Mouse (Mus musculus): Measurements from ENCODE around the gene Flna.
"Not testable (repeated sequence)": the region's sequence is repeated elsewhere in the genome, so short reads cannot be mapped to it uniquely, and the experiment has no call there.

The Flna gene

DNA sequence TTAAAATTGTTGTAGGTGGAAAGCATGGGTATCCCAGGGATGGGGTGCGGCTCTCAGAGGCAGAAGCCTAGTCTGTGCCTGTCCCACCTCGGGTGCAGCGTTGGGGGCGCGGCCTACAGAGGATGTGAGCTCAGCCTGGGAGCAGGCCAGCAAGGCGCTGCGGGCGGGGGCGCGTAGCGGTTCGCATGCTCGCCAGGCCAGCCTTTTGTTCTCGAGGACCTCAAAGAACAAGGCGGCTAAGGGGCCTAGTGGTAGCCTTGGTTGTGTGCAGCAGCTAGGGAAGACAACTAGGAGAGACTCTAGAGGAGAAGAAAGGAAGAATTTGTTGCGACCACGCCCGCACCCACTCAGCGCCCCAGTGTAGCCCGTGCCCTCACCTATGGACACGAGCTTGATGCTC is 3.9 kb downstream of the Flna start:
- DNase-seq = peak; percentile 82

DNA sequence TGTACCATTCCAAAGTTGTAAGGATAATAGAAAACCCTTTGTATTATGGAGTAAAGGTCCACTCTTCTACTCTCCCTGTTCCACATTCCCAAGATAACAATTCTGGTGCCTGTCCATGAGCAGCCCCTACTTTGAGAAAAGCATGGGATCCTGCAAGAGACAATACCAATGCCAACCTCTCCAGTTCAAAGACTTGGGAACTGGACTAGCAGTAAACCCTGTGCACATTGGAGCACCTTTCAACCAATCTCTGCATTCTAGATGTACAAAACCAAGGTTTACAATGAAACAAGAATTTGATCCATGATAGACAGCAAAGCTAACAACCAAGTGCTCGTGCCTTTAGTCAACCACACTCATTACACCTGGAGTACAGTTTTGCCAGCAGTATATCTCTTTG is 4.5 kb downstream of the Flna start:
- DNase-seq = no peak

DNA sequence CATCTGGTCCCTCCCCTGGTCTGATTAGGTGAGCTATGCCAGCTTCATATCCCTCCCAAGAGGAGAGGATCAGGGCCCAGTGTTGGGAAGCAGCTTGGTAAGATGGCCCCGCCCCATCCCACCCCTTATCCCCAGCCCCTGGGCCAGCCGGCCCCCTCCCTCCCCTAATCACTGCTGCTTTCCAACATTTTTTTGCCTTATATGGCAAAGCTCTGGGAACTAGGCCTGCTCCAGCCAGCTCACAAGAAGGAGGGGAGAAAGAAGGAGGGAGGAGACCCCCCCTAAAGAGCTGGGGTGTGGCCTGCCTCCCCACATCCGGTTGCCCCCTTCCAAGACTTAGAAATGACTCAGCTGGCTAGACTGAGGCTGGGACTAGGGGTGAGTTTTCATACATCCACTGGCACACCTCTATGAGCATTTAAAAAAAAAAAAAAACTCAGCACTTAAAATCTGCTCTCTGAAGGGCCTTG is 5.0 kb downstream of the Flna start:
- peak; percentile 77 for DNase-seq

DNA sequence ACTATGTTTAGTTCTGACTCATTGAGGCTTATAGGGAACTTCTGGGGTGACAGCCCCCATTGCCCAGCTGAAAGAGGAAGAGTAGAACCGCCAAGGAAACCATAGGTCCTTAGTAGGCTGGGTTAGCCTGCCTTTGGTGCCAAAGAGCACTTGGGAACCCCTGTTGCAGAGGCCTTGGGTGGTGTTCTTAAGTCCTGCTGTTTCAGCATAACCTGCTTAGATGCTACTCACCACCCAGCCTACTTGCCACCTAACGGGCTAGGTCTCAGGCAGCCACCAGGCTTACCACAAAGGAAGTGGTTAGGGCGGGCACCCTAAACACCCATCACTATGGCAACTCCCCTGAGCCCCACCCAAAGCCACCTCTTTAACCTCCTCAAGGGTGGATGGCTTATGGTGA is 5.8 kb downstream of the Flna start:
- DNase-seq = no peak

DNA sequence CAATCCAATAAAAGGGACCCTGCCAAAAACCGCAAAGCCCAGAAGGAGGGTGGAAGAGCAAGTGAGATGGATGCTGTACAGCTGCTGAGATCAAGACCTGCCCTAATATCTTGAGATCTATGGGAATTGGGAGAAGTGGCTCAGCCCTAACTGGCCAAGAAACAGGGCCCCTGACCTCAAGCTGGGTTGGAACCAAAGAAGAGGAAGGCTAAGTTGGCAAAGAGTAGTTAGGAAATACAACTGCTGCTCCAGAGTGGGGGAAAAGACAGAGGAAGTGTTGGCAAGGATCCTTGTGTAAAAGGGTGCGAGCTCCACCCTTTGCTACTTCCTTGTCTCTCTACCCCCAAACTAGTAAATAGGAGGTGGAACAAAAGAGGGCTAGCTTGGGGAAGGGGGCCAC is 6.2 kb downstream of the Flna start:
- DNase-seq = no peak

DNA sequence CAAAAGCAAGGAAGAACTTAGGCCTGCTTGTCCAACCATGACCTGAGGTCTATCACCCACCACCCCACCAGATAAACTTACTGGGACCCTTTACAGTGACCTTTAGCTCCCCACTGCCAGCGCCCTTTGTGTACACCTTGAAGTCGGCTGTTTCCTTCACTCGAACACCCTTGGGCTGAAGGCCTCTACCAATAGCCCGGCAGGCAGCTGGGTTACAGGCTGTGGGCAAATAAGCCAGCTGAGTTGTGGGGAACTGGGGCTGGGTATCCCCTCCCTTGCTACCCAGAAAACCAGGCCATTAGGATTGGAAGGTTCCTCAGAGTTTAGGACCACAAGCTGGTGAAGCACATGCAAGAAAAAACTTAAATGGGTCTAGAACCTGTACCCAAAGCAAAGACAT is 9.3 kb downstream of the Flna start:
- DNase-seq = no peak

DNA sequence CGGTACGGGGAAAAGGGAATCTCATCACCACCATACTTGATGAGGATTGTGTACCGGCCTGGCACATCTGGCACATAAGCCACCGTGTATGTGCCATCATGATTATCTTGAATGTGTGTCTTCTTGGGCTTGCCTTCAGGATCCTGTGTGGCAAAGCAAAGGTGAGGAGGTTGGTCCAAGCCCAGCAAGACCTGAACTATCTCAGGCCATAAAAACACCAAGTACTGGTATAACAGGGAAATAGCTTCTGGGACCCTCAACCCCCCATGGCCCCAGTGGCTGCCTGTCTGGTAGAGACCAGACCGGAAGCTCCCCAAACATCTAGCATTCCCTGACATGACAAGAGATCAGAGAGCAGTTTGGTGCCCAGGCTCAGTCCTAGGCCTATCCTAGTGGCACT is 16.4 kb downstream of the Flna start:
- no peak for DNase-seq

DNA sequence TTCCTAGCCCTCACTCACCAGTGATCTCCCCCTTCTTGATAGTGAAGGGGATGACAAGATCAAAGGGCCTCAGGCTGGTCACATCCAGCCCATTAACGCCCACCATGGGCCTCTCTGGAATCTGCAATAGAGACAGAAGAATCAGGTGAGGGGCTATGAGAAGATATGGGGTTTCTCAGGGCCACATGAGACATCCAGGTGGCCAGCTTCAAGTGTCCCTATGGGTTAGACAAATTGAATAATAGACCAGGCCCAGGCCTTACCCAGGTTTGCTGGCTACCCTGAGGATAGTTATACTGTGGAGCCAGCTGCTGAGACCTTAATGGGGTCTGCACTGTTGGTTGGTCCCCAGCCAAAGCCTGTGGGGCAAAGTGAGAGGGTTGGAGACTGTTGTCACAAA is 19.6 kb downstream of the Flna start:
- no peak for DNase-seq

DNA sequence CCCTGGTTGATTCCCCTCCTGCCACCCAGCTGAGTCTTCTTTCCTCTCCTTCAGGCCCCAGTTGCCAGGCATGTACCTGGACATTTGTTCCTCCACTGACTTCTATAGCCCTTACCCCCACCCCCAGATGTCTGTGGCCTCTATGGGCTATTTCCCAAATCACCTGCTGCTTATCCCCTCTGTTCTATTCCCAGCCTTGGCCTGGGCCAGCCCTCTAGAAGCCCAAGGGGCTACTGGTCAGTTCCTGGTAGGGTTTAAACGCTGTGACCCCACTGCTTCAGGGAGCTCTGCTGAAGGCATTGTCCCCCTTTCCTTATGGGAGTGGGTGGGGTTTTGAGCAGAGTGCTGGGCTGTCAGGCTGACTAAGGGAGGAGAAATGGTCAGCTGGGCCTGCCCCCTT is 29.5 kb downstream of the Flna start:
- DNase-seq = not testable (repeated sequence)

DNA sequence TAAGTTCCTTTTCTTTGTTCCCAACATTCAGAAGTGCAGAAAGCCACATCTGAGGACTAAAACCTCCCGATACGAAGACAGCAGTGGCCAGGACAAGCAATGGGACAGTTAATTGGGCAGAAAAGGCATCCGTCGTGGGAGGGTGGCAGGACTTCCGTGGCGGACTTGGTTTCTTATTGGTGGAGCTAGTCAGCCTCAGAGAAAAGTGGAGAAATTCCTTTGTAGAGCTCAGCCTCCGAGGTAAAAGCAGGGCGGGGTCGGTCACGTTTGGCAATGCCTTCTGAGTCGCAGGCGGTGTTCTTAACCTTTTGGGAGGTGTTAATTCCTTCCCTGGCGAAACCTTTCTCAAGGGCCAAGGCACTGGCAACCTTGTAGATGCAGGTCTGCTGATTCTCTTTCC is 30.2 kb downstream of the Flna start:
- no peak for DNase-seq

DNA sequence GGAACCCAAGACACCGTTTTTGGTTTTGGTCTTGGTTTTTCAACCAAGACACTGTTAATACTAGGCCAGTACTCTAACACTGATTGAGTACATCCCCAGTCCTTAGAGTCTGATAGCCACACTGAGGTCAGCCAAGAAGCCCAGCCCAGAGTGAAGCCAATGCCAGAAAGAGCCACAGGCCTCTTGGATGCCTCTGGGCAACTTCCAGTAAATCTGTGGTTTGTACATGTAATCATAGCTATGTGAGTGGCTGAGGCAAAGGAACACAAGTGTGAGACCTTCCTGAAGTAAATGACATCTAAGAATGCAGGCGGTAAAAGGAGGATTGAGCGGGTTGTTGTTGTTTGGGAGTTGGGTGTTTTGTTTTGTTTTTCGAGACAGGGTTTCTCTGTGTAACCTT is 31.1 kb downstream of the Flna start:
- no peak for DNase-seq

DNA sequence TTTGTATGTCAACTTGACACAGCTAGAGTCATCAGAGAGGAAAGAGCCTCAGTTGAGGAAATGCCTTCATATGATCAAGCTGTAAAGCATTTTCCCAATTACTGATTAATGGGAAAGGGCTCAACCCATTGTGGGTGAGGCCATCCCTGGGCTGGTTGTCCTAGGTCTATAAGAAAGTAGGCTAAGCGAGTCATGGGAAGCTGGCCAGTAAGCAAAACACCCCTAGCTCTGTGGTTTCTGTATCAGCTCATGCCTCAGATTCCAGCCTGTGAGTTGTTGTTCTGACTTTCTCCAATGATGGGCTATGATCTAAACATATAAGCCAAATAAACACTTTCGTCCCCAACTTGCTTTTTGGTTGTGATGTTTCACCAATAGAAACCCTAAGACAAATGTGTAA is 46.1 kb downstream of the Flna start:
- DNase-seq = no peak

DNA sequence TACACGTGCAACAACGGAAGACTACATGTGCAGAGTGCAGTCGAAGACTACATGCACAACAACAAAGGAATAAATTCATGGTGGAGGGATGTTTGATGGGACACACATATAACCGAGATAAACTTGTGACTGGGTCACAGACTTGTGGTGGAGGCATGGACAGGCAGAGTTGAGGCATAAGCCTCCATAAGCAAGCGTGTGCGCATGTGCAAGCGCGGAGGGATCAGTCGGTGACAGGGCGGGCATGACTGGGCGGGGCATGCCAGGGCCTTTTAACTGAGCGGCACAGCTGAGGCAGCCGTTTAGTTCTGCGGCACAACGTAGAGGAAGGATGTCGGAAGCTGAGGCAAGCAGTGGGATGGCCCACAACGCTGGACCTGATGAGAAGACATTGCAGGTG is 72.7 kb downstream of the Flna start, which contains the start of gene Tktl1:
Tktl1 (plus strand) TSS at position 301 of the 400 bp plus-strand sequence.
- no peak for DNase-seq

Data from embryo, embryonic 11 days (tissue).